Mouse (Mus musculus): ENCODE measurements around the gene Nrl. TPM values are rescaled to one million over a fixed set of nuclear protein-coding genes. Genes with fewer than 3 reads are reported as not detected.

Gene Nrl
- polyA plus RNA-seq, 1 experiment from 2014 or later = not detected

DNA sequence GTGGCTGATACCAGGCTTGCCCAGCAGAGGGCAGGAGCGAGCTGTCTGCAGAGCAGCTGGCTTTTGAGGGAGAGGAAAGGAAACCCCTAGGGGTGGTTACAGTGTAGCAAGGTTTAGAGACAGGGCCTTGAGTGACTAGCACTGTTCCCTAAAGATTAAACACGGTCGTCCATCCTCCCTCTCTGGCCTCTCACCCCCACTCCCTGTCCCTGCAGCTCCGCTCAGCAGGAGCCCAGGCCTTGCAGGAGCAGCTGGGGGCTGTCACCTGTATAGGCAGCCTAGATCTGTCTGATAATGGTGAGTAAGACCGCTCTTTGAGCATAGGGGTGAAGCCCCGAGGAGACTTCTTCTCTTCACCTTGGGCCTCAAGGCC is 27.3 kb downstream of the Nrl start:
- WGBS = 27% methylated on average over 6 of the region's 6 CpGs
- ATAC-seq (ENCODE audit: insufficient number of reproducible peaks, insufficient read depth, low FRiP score, low TSS enrichment) = no peak
- Histone ChIP-seq H3K4me2 (replicated peaks) (no peak overlapping the region), H3K27ac (no peak overlapping the region), H3K9me3 (no peaks in the 10 kb centered on the region), H3K4me3 (no peak overlapping the region), H3K27me3 (no peaks in the 10 kb centered on the region), H3K9ac (no peak overlapping the region), H3K4me1 (no peaks in the 10 kb centered on the region), H3K36me3 (peaks cover 20% of the 10 kb centered on the region; the same call in 1 of the 2 replicates)

DNA sequence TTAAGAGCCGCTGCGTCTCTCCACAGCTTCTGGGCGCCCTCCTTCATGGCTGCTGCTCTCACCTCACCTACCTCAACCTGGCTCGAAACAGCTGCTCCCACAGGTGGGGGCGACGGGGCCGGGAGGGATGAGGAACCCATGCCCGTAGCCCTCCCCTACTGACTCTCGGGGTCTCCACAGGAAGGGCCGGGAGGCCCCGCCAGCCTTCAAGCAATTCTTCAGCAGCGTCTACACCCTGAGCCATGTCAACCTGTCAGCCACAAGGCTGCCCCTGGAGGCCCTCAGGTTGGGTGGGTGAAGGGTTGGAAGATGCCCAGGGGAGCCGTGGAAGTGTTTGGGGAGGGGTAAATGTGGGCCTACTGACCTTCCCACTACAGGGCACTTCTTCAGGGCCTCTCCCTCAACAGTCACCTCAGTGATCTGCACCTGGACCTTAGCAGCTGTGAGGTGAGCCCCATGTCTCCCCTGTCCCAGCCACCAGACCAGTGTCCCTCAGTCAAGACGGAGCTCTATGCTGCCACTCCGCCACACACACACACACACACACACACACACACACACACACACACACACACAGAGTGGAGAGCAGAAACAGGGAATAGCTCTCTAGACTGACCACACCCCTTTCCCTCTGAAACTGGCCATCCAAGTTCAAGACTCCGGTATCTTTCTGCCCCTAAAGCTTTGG is 27.9 kb downstream of the Nrl start:
- no peak for ATAC-seq (ENCODE audit: insufficient number of reproducible peaks, insufficient read depth, low FRiP score, low TSS enrichment)
- WGBS = 76% methylated on average over 15 of the region's 16 CpGs
- H3K27me3 ChIP-seq = no peaks in the 10 kb centered on the region
- no peak overlapping the region for H3K9ac ChIP-seq
- H3K4me2 ChIP-seq (replicated peaks) = no peak overlapping the region
- peaks cover under 1% of the 10 kb centered on the region; the same call in 1 of the 2 replicates for H3K4me1 ChIP-seq
- H3K4me3 ChIP-seq = no peak overlapping the region
- H3K36me3 ChIP-seq = peaks cover 20% of the 10 kb centered on the region; the same call in 1 of the 2 replicates
- no peaks in the 10 kb centered on the region for H3K9me3 ChIP-seq
- H3K27ac ChIP-seq = no peak overlapping the region

DNA sequence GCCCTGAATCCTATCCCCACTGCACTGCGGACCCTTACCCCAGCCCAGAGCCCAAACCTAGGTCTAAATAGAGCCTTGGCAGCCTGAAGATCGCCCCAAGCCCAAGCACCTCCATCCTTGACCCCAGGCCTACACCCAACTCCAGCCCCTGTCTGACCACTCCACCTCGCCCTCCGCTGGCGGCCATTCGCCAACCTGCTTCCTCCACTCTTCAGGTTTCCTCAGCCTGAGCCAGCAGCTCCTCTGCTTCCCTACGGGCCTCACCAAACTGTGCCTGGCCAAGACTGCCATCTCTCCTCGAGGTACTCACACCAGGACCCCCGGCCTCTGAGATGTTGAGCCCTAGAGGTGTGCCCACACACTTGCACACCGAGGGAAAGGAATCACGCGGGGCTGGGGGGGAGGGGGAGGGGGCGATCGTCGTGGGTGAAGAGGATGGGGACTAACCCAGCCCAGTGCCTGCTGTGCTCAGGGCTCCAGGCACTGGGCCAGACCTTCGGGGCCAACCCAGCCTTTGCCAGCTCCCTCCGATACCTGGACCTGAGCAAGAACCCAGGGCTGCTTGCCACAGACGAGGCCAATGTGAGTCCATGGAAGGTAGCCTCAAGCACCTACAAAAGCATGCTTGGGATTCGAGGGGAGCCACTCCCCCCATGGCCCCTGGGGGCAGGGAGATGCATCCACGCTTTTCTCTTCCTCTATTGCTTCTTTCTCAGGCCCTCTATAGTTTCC is 29.1 kb downstream of the Nrl start:
- H3K36me3 ChIP-seq = peaks cover 14% of the 10 kb centered on the region; the same call in 1 of the 2 replicates
- H3K27ac ChIP-seq = no peak overlapping the region
- no peak overlapping the region for H3K9ac ChIP-seq
- peaks cover 6% of the 10 kb centered on the region for H3K4me1 ChIP-seq
- H3K27me3 ChIP-seq = no peaks in the 10 kb centered on the region
- ATAC-seq (ENCODE audit: insufficient number of reproducible peaks, insufficient read depth, low FRiP score, low TSS enrichment) = no peak
- 70% methylated on average over 20 of the region's 20 CpGs for WGBS
- no peak overlapping the region for H3K4me2 ChIP-seq (replicated peaks)
- no peak overlapping the region for H3K4me3 ChIP-seq
- no peaks in the 10 kb centered on the region for H3K9me3 ChIP-seq

DNA sequence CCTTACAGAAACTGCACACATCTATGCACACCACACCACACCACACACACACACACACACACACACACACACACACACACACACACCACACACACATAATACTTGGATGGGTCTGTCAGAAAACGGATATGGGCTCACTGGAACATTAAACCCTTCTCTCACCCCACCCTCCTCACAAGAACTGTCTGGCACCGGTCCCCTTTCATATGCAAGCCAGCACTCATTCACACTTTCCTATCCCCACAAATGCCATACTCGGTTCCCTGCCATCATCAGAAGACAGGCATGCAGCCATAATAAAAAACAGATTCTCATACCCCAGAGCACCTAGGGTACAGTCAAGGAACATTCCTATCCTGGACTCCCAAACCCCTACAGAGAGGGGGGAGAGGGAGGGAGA is 32.7 kb downstream of the Nrl start:
- peak overlapping the region; percentile 84 for H3K4me2 ChIP-seq (replicated peaks)
- WGBS = 31% methylated on average over 3 of the region's 3 CpGs
- peaks cover 16% of the 10 kb centered on the region; the same call in 1 of the 2 replicates for H3K36me3 ChIP-seq
- no peak for ATAC-seq (ENCODE audit: insufficient number of reproducible peaks, insufficient read depth, low FRiP score, low TSS enrichment)
- 0 out of 2 replicates have a peak overlapping the region, but pooled peaks have one; percentile 59 for H3K4me3 ChIP-seq
- no peaks in the 10 kb centered on the region for H3K9me3 ChIP-seq
- H3K9ac ChIP-seq = no peak overlapping the region
- no peaks in the 10 kb centered on the region for H3K27me3 ChIP-seq
- H3K4me1 ChIP-seq = peaks cover 13% of the 10 kb centered on the region
- peak overlapping the region; percentile 76; the same call in 1 of the 2 replicates for H3K27ac ChIP-seq

DNA sequence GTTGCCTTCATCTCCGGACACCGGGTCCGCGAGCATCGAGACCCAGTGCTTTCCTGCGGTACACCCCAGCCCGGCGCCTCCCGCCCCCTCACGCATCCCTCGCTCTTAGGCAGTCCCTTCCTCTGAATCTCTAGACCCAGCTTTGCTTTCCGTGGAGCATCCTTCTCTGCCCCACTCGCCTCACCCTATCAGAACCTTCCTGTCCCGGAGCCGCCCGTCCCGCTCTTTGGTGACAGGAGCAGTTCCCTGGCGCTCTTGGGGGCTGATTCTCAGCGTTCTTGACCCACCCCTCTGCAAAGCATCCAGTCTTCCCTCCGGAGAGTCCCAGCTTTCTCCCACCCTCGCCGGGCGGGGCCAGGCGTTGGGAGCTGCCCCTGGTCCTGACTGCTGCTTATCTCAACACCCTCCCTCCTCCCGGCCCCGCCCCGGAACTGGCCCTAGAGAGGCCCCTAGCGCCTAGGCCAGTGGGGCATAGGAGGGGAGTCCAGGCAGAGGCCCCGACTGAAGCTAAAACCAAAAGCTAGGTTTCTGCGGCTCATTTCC is 33.4 kb downstream of the Nrl start:
- peak; percentile 49 for ATAC-seq (ENCODE audit: insufficient number of reproducible peaks, insufficient read depth, low FRiP score, low TSS enrichment)
- under 1% methylated on average over 29 of the region's 30 CpGs for WGBS
- H3K9ac ChIP-seq = peak overlapping the region; percentile 65
- peaks cover 13% of the 10 kb centered on the region for H3K4me1 ChIP-seq
- H3K9me3 ChIP-seq = no peaks in the 10 kb centered on the region
- H3K27me3 ChIP-seq = no peaks in the 10 kb centered on the region
- peak overlapping the region; percentile 59 for H3K4me3 ChIP-seq
- H3K4me2 ChIP-seq (replicated peaks) = peak overlapping the region; percentile 84
- H3K36me3 ChIP-seq = peaks cover 21% of the 10 kb centered on the region; the same call in 1 of the 2 replicates
- peak overlapping the region; percentile 76 for H3K27ac ChIP-seq

DNA sequence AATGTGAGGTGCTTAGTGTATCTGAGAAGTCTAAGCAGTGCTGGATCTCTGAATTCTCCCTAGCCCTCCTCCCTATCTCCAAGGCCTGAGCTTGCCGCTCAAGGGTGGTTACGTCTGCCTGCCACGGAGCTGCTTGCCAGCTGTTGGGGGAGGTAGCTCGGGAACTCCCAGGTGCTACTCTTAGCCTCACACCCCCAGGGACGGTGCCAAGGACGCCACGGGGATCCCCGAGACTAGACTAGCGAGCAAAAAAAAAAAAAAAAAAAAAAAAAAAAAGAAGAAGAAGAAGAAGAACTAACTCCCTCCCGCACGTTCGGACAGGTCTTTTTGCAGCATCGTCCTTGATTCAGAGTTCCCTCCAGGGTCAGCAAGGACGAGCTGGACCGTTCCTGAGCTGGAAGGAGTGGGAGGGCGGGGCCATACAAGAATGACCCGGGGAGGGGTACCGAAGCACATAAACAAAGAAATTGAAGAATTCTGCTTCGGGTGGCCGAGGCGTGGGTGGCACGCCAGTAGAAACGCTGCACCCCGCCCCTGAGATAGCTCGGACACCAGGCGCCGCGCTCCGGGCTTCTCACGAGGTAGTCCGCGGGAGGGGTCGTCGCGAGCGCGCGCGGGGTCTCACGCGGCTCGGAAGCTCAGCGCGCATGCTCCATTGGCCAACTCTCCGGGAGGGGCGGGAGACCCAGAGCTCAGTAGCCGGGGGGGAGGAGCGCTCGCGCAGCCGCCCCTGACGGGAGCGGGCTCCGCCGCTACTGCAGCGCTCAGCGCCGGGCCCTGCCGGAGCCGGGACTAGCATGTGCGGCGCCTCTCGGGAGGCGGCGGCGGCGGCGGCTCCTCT is 34.2 kb downstream of the Nrl start, which contains the start of gene Carmil3:
TSS of gene Carmil3 (plus strand) at position 291 of the 841 bp plus-strand sequence.
- H3K9ac ChIP-seq = peak within 1 kb of the TSS; percentile 65
- H3K4me1 ChIP-seq = peaks cover 13% of the 10 kb centered on the region
- H3K27me3 ChIP-seq = no peaks in the 10 kb centered on the region
- peaks cover 19% of the 10 kb centered on the region; the same call in 1 of the 2 replicates for H3K36me3 ChIP-seq
- H3K4me3 ChIP-seq = peak within 1 kb of the TSS; percentile 59
- H3K9me3 ChIP-seq = no peaks in the 10 kb centered on the region
- H3K27ac ChIP-seq = peak within 1 kb of the TSS; percentile 76
- peak; percentile 70 for ATAC-seq (ENCODE audit: insufficient number of reproducible peaks, insufficient read depth, low FRiP score, low TSS enrichment)
- H3K4me2 ChIP-seq (replicated peaks) = peak within 1 kb of the TSS; percentile 84
- WGBS = under 1% methylated on average over 62 of the region's 68 CpGs

DNA sequence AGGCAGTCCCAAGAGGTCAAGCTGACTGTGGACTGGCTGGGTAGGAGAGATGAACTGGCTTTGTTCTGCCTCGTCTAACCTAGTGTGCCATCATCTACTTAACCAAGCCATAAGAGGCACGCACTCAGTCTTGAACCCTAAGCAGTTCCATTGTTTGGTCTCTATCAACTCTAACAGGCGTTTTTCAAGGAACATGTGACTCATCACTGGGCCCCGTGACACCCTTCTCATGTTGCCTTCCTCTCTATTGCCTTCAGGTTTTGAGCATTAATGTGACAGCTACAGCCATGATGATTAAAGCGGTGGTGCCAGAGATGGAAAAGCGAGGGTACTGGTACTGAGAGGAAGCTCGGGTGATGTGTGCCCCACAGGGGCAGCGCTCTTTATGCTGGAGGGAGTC is 37.9 kb downstream of the Nrl start:
- ATAC-seq (ENCODE audit: insufficient number of reproducible peaks, insufficient read depth, low FRiP score, low TSS enrichment) = no peak
- H3K9ac ChIP-seq = no peak overlapping the region
- no peak overlapping the region for H3K4me3 ChIP-seq
- H3K9me3 ChIP-seq = no peaks in the 10 kb centered on the region
- H3K27me3 ChIP-seq = no peaks in the 10 kb centered on the region
- no peak overlapping the region for H3K4me2 ChIP-seq (replicated peaks)
- H3K27ac ChIP-seq = no peak overlapping the region
- 86% methylated on average over 8 of the region's 8 CpGs for WGBS
- peaks cover 22% of the 10 kb centered on the region; the same call in 1 of the 2 replicates for H3K36me3 ChIP-seq
- H3K4me1 ChIP-seq = peaks cover 12% of the 10 kb centered on the region

DNA sequence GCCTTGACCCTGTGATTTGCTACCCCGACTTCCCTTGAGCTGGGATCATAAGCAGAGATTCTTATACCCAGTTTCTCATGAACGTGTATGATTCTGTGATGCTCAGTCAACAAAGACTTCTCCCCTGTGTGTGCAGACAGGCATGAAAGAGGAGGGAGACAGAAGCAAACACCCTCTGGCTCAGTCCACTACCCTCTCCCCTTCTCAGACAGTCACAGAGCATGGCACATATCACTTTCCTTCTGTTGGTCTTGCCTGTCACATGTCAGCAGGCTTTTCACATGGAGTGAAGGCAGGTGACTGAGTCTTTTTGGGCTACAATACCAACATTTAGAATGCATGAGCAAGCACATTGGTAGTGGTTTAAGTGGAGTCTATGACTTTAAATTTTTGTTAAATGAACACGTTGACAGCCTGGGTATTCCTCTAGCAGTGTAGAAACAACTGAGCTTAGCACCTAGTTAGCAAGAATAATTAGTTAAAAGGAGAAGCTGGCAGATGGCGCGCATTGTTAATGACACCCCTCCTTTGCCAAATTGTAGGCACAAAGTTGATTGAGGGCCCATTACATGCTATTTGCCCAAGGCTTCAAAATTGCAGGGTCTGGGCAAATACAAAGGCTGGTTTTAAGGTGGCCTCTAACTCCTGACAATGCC is 40.2 kb downstream of the Nrl start:
- WGBS = 82% methylated on average over 5 of the region's 5 CpGs
- Histone ChIP-seq H3K9ac (no peak overlapping the region), H3K36me3 (peaks cover 22% of the 10 kb centered on the region; the same call in 1 of the 2 replicates), H3K27me3 (no peaks in the 10 kb centered on the region), H3K9me3 (no peaks in the 10 kb centered on the region), H3K27ac (no peak overlapping the region), H3K4me1 (peaks cover 4% of the 10 kb centered on the region; the same call in 1 of the 2 replicates), H3K4me3 (no peak overlapping the region), H3K4me2 (replicated peaks) (no peak overlapping the region)
- ATAC-seq (ENCODE audit: insufficient number of reproducible peaks, insufficient read depth, low FRiP score, low TSS enrichment) = no peak

DNA sequence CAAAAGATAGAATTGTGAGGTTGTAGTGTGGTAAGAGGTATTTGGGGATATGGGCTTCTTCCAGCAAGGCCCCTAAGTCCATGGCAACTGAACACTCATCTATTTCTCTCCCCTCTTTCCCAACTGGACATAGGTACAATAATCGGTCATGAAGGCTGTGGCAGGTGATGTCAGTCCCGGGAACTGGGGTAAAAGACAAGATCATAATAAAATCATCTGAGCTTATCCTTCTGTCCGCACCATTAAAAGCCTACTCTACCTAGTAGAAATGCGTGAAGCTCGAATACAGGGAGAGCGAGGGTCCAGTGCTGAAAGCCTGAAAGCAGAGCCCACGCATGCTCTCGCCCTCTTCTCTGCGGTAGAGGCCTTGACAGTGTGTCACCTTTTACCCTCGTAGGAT is 45.2 kb downstream of the Nrl start:
- Histone ChIP-seq H3K4me3 (no peak overlapping the region), H3K4me1 (peaks cover 6% of the 10 kb centered on the region; the same call in 1 of the 2 replicates), H3K27me3 (no peaks in the 10 kb centered on the region), H3K27ac (no peak overlapping the region), H3K4me2 (replicated peaks) (peak overlapping the region; percentile 54), H3K9ac (no peak overlapping the region), H3K9me3 (no peaks in the 10 kb centered on the region), H3K36me3 (no peaks in the 10 kb centered on the region)
- WGBS = 92% methylated on average over 10 of the region's 10 CpGs
- no peak for ATAC-seq (ENCODE audit: insufficient number of reproducible peaks, insufficient read depth, low FRiP score, low TSS enrichment)

DNA sequence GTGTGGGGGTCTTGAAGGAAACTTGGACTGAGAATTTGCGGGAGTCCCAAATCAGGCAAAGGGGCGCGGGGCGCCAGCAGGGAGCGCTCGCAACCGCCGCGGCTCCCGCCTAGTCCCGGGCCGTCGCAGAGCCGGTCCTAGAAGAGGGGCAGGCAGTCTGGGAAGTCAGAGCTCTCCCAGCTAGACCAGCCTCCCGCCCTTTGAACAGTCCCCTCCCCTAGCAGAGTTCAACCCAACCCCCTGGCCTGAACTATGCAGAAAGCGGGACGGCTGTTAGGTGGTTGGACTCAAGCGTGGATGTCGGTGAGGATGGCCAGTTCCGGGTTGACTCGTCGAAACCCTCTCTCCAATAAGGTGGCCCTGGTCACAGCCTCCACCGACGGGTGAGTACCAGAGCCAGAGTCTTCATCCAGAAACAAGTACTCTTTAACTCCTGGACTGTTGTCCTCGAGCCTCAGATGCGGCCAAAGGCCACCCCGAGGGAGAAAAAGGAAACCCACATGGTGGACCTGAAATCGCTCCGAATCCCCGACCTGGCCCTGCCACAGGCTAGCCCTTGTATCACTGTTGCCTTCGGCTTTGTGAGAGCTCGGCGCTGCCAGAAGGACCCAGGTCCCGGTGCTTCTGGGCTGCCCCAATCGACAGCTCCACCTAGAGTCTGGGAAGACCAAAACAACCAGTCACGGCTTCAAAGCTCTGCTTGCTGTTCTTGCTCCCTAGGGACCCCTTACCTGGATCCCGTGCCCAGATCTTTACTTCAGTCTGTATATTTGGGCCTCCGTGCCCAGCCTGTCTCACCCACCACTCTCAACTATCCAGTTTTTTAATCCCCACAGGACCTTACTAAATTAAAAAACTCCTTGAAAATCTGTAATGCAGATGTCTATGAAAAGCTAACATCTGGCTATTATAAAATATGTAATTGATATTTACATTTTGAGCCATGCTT is 45.9 kb downstream of the Nrl start, which contains the start of gene Dhrs4:
TSS of gene Dhrs4 (plus strand) at position 108 of the 949 bp plus-strand sequence.
- peak; percentile 98 for ATAC-seq (ENCODE audit: insufficient number of reproducible peaks, insufficient read depth, low FRiP score, low TSS enrichment)
- Histone ChIP-seq H3K9me3 (no peaks in the 10 kb centered on the region), H3K4me3 (peak within 1 kb of the TSS; percentile 61), H3K36me3 (no peaks in the 10 kb centered on the region), H3K27ac (peak within 1 kb of the TSS; percentile 91), H3K27me3 (no peaks in the 10 kb centered on the region), H3K9ac (peak within 1 kb of the TSS; percentile 72), H3K4me1 (peaks cover 6% of the 10 kb centered on the region; the same call in 1 of the 2 replicates), H3K4me2 (replicated peaks) (peak within 1 kb of the TSS; percentile 54)
- WGBS = 1% methylated on average over 38 of the region's 38 CpGs
